Mouse (Mus musculus) gastrocnemius, adult 18-20 months (tissue): Measurements from ENCODE around the gene Frmd6. TPM values are rescaled to one million over a fixed set of nuclear protein-coding genes. Genes with fewer than 3 reads are reported as not detected.
A peak's percentile ranks its signal among the peaks of the same experiment; 100 is the strongest.

Experiments used
- DNase-seq: peaks from one replicate; pipeline ENCODE4 v3.0.0; 2021; ENCODE audit warnings: low spot score
- total RNA-seq, 2 experiments: library from RNA; stranded (reverse); gene quantifications; 2 replicates each; pipeline ENCODE4 v1.2.3; 2021

Gene Frmd6
- total RNA-seq, 2 experiments from 2014 or later = 10.2 to 18.8 TPM

- DNase-seq = peak; percentile 25
Measured at GRCm38 (mm10) chr12:70851342-70851960, 26.1 kb downstream of the Frmd6 start.

GRCm38 (mm10) chr12:70853026-70853425 is 27.7 kb downstream of the Frmd6 start:
- no peak for DNase-seq

- no peak for DNase-seq
Measured at GRCm38 (mm10) chr12:70855678-70856077, 30.4 kb downstream of the Frmd6 start.

DNA sequence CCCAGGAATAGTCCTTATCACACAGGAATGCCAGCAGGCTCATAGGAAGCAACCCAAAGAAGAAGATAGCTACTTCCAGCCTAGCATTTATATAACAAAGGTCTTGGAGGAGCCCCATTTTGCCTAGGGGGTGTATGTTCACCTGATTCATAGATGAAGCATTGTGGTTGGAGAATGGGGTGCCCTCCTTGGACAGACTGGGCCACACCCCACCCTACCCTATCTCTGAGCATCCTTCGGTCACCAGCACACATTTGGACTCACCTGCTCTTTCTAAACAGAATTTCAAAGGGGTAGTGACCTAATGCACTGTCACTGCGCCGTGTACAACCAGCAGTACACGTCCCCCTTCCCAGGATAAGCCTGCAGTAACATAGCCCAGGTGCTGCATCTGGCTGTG is 31.5 kb downstream of the Frmd6 start:
- DNase-seq = no peak

DNA sequence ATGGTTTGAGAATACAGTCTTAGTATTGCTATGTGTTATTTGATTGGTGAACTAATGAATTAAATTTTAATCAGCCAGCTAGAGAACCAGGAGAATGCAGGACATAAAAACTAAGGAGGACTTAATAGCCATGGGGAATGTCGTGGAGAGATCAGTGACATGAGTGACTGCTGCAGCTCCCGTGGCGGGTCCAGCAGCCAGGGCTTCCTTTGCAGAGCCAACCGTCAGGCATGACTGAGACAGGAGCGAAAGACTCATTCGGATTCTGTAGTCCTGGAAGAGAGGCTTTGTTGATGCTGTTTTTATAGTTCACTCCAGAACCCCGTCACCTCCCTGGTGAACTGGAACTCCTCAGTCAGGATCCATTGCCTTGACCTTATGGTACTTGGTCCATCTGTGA is 38.0 kb downstream of the Frmd6 start:
- no peak for DNase-seq

DNA sequence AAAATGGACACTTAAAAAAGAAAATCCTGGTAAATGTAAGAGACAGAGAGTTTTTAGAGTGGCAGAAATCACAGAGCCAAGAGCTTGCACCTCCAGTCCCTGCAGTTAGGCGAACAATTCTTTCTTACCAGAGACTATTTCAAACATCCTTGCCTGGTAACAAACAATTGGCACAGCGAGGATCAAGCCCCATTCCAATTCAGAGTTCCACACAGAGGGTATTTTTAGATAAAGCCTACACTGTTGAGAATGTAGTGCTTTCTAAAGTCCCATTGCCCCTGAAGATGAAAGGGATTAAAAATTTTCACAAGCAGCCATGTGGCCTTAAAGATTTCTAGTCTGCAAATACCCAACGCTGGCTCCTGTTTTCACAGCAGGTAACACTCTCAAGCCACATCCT is 42.5 kb downstream of the Frmd6 start:
- DNase-seq = no peak

DNA sequence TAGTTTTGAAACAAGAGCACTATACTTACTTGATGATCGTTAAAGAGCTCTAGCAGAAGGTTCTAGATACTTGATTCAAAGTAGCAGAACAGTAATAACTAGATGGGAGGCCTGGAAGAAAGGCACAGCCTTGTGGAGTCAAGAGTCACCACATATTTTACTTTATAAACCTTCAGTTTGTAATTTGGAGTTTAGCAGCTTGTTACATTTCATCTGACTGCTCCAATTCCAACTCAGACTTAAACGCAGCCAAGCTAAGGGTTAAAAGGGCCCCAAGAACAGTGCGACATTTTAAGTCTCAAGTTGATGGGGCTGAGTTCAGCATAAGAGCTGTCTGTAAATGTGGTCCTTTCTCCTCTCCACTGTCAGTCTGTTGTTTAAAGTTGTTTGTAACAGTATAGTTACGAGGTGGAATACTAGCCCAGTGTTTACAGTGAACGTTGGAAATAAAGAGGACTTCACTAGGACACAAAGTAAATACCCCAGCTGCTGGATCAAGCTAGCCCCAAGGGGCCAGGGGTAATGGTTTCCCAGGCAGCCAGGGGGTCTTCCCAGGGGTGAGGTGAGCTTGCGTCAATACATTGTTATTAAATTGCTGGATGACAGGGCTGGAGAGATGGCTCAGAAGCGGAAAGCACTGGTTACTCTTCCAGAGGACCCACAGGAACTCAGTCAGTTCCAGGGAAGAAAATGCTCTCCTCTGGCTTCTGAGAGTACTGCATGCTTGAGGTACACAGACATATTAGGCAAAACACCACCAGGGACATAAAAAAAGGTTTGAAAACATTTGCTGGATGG is 43.1 kb downstream of the Frmd6 start:
- DNase-seq = no peak

DNA sequence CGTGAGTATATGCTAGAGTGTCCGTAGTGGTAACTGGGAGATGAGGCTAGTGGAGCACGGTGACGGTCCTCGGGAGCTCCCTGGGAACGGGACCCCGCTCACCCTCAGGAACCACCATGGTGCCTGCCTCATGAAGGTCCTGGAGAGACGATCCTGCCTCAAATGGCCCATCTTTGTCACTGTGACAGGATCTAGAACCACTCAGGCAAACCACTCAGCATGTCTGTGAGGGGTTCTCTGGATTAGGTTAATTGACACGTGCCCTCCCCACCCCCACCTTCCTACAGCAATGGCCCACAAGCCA is 43.6 kb downstream of the Frmd6 start:
- no peak for DNase-seq

GRCm38 (mm10) chr12:70873544-70873943 is 48.2 kb downstream of the Frmd6 start:
- no peak for DNase-seq

GRCm38 (mm10) chr12:70876270-70876998 is 51.1 kb downstream of the Frmd6 start:
- DNase-seq = no peak

DNA sequence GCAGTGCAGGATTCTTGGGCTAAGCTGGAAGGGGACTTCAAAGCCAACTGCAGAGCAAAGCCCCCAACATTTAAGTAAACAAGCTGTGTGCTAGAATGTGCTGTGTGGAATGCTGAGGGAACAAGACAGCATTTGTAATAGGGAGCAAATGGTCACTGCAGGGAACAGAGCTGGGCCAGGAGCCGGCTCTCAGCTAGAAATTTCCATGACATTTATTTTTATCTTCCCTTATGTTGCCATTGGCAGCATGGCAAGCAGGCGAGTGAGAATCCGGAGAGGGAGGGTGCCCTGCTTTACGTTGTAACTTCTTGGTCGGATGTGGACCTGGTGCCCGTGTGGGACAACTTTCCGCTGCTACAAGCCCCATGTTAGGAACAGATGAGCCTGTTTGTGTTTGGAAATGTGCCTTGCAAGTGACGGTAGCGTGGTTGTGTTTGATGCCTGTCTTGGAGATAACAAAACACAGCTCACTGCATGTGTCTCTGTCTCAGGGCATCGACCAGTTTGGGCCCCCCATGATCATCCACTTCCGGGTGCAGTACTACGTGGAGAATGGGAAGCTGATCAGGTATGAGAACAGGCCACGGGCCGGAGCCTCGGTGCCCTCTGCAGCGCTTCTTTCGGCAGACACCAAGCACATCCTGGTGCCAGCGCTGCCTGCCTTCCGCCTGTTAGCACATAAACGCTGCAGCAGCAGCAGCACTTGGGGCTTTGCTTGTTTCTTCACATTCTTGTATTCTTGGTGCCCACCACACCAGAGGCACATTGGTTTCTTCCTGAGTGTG is 52.8 kb downstream of the Frmd6 start:
- DNase-seq = peak; percentile 39

DNA sequence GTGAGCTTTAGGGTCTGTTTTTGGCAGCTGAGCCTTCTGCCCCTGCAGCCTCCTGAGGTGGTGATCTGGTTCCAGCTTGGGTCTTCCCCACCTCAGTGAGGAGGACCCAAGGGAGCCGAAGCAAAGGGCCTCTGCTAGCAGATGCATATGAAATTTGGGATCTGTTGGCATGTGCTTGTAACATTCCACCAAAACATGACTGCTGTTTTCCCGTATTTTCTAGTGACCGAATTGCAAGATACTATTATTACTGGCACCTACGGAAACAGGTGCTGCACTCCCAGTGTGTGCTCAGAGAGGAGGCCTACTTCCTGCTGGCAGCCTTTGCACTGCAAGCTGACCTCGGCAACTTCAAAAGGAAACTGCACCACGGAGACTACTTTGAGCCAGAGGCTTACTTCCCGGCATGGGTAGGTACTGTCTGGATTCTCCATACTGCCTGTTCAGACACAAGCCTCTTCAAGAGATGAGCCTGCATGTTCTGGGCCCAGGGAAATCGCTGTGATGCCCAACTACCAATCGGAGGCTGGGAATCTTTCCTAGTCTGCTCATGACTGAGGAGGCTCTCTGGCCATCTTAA is 55.2 kb downstream of the Frmd6 start:
- peak; percentile 13 for DNase-seq

DNA sequence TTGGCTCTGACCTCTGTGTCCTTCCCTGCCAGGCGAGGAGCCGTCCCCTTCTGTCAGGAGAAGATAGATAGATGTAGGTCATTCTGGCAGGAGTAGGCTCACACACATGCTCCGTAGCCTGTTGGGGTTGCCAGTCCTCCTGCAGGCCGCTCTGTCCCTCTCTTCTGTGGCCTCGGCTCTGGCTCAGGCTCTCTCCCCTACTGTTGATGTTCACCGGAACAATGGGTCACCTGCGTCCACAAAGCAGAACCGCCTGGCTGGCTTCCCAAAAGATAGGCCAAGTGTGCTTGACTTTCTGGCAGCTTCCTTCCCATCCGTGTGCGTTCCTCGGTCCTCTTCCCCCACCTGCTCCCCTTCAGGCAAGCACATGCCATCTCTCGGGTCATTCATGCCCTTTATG is 56.0 kb downstream of the Frmd6 start:
- DNase-seq = peak; percentile 64

DNA sequence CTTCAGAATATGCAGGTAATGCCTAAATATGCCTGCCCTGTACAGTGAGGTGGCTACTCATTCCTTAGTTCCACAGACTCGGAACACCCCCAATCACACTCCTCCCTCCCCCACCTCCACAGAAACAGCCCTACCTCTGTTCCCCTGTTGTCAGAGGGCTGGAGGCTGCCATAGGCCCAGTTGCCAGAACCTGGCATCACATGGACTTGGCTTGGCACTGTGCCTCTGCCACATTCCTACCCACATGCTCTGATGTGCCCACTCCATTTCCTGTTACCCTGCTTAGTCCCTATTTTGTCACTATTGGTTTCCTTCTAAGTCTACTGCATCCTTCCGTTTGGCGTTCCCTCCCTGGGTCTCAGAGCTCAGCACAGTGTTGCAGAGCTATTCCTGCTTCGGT is 56.5 kb downstream of the Frmd6 start:
- no peak for DNase-seq

GRCm38 (mm10) chr12:70883141-70883540 is 57.8 kb downstream of the Frmd6 start:
- DNase-seq = no peak

GRCm38 (mm10) chr12:70884113-70884512 is 58.8 kb downstream of the Frmd6 start:
- no peak for DNase-seq

DNA sequence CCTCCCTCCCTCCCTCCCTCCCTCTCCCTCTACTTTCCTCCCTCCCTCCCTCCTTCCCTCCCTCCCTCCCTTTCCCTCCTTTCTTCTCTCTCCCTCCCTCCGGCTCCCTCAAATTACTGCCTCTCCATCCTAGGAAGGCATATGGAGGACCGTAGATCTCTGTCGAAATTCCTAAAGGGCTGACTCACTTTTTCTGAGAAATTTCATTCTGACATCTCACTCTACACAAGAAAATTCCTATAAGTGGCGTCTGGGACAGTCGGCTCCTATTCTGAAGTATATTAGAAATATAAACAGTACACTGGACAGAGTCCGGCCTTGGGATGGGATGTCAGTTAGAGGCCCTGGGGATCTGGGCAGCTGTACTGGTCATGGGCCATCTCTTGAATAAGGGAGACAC is 59.7 kb downstream of the Frmd6 start:
- no peak for DNase-seq

GRCm38 (mm10) chr12:70885576-70885975 is 60.3 kb downstream of the Frmd6 start:
- no peak for DNase-seq

- no peak for DNase-seq
Measured at GRCm38 (mm10) chr12:70890405-70890804, 65.1 kb downstream of the Frmd6 start.

- DNase-seq = no peak
Measured at GRCm38 (mm10) chr12:70890874-70891470, 65.7 kb downstream of the Frmd6 start.

DNA sequence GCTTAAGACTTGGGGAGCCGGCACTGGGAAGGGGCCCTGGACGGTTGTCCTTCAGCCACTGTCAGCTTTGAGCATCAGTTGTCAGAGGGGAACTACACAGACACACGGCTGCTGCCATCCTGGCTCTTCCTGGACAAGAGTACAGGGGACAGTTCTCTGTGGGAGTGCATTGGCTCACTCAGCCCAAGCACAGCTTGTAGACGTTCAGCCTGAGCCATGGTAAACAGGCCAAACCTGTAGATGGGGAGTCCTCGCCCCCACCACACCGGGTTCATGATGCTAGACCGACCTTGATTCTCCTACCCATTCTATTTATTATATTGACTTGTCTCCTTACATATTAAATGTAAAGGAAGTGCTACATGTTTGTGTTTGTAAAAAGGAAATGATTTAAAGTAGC is 70.0 kb downstream of the Frmd6 start:
- DNase-seq = no peak
